Mouse (Mus musculus) testis, adult 2 months (tissue): ENCODE measurements around the gene Cryba2. TPM values are rescaled to one million over a fixed set of nuclear protein-coding genes. Genes with fewer than 3 reads are reported as not detected.

Source experiments
- H3K27ac ChIP-seq: fragments of 200-500 bp; 2 replicates; pipeline ENCODE4 v1.5.1; 2012; ENCODE audit warnings: low read depth, low read length; ENCODE audit not compliant: control insufficient read depth, insufficient read depth
- H3K27me3 ChIP-seq: fragments of 200-500 bp; 2 replicates; pipeline ENCODE4 v1.6.1; 2012; ENCODE audit warnings: mild to moderate bottlenecking, low read length, moderate library complexity; ENCODE audit not compliant: control insufficient read depth, insufficient read depth
- H3K36me3 ChIP-seq: fragments of 200-500 bp; 2 replicates; pipeline ENCODE4 v1.6.1; 2012; ENCODE audit warnings: mild to moderate bottlenecking, low read length; ENCODE audit not compliant: control insufficient read depth, insufficient read depth
- H3K4me1 ChIP-seq: fragments of 200-500 bp; 2 replicates; pipeline ENCODE4 v1.6.1; 2012; ENCODE audit warnings: low read length; ENCODE audit not compliant: control insufficient read depth, insufficient read depth
- H3K4me3 ChIP-seq: fragments of 200-500 bp; 2 replicates; pipeline ENCODE4 v1.5.1; 2012; ENCODE audit warnings: low read depth, mild to moderate bottlenecking, low read length, moderate library complexity, mixed read lengths; ENCODE audit not compliant: control insufficient read depth
- CTCF ChIP-seq: fragments of 200-500 bp; IDR thresholded peaks from 2 replicates; pipeline ENCODE4 v1.5.1; 2012; ENCODE audit warnings: low read depth, mild to moderate bottlenecking, inconsistent platforms, low read length, moderate library complexity; ENCODE audit not compliant: control insufficient read depth, insufficient read depth, insufficient replicate concordance
- POLR2A ChIP-seq: fragments of 200-500 bp; IDR thresholded peaks from 2 replicates; pipeline ENCODE4 v1.6.1; 2012; ENCODE audit warnings: low read depth, mild to moderate bottlenecking, inconsistent platforms, low read length, moderate library complexity; ENCODE audit not compliant: control insufficient read depth
- polyA plus RNA-seq: library from polyadenylated mRNA; depleted of rRNA; stranded (reverse); fragments of >200 nt; gene quantifications from 2 replicates; pipeline ENCODE4 v1.2.3, GENCODE M21; 2012; rRNA removed

Cryba2 gene
- polyA plus RNA-seq, result 1.8 and 2.0 TPM in 2 replicates

DNA sequence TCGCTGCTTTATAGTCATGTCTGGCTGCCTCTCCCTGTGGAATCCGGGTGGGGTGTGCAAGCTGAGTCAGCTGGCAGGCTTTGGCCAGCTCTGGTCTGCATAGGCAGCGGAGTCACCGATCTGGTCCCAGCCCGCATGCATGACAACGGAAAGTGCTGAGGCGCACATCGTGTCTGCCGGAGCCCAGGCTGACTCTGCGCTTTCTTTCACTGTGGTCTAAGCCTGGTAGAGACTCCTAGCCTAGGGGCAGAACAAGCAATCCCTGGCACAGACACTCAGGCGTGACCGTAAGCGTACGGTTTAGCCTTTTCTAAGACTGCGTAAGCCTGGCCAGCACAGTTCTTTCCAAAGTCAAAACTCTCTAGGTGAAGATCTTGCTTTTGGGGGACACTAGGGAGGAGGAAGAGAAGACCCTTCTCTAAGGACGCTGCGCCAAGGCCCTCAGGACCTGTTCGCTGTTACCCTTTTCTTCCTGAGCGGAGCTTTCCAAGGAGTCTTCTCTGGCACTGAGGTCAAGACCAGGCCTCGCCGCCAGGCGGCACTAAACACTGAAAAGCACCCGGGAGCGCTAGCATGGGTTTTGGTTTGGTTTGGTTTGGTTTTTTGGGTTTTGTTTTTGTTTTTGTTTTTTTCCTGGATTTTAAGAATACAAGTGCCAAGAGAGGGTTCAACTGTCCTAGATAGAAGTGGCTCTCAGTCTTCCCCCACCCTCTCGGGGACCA, at the start of gene Cryba2:
TSS of gene Cryba2 (minus strand) at position 10 of the 722 bp plus-strand sequence.
- H3K27ac ChIP-seq, result no peak within 1 kb of the TSS
- no peaks in the 10 kb centered on the region for H3K36me3 ChIP-seq
- H3K4me3 ChIP-seq, result peak within 1 kb of the TSS; percentile 7; the same call in 1 of the 2 replicates
- peaks cover 13% of the 10 kb centered on the region for H3K4me1 ChIP-seq
- no peaks in the 10 kb centered on the region for H3K27me3 ChIP-seq
- no peak for TF ChIP-seq POLR2A
- TF ChIP-seq CTCF, result peak; percentile 55; the same call in 1 of the 2 replicates

DNA sequence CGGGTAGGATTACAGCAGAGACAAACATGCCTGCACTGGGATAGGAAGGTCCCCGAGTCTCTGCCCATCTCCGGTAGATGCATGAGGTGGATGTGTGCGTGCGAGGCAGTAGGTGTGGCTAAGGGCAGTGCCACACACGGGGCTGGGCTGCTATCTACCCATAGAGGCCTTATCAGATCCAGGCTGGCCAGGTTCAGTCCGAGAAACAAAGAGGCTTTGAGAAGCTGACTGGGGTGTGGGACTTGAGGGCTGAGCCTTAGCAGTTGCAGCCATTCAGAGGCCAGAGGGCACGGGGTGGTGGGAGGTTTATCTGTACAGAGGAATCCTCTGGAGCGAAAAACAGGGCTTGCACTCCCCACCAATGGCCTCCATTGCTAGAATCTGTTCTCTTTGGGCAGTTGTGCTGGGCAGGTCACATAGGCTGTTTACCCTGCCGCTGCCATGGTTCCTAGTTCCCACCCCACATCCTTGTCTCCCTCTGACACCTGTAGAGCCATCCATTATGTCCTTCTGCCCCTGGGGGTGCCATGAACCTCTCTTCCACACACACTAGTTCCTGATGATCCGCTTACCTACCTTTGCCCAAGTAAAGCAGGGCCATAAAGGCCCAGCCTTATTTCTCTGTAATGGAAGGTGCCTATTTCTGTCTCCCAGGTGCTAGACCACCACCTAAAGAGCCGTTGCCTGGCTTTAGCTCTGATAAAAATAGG, 48.9 kb upstream of the Cryba2 start:
- Histone ChIP-seq H3K27me3 (no peaks in the 10 kb centered on the region), H3K36me3 (no peaks in the 10 kb centered on the region), H3K4me3 (no peak overlapping the region), H3K27ac (no peak overlapping the region), H3K4me1 (no peaks in the 10 kb centered on the region; the same call in 1 of the 2 replicates)
- TF ChIP-seq CTCF, result no peak
- no peak for TF ChIP-seq POLR2A

DNA sequence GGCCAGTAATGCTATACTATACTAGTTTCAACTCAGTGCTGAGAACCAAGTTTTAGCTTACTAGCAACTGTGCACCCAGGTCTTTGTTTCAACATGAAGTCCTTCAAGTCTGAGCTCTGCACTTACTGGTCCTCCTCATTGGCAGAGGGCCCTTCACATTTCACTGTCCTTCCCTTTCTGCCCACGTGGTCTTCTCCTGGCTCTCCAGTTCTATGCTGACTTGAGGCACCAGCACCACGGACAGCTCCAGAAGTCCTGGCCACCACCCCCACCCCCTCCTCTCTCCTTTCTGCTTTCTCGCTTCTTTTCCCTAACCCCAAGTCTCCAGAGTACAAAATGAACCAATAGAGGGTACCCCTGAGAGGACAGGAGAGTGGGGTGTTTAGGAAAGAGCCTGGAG, 46.8 kb upstream of the Cryba2 start:
- no peaks in the 10 kb centered on the region for H3K27me3 ChIP-seq
- no peaks in the 10 kb centered on the region for H3K36me3 ChIP-seq
- TF ChIP-seq POLR2A (no peak), CTCF (no peak)
- H3K4me3 ChIP-seq, result no peak overlapping the region
- no peak overlapping the region for H3K27ac ChIP-seq
- peaks cover 2% of the 10 kb centered on the region for H3K4me1 ChIP-seq

GRCm38 (mm10) chr1:74936221-74936830, 43.4 kb upstream of the Cryba2 start:
- no peaks in the 10 kb centered on the region for H3K27me3 ChIP-seq
- TF ChIP-seq CTCF (no peak), POLR2A (no peak)
- peak overlapping the region; percentile 78 for H3K4me3 ChIP-seq
- no peaks in the 10 kb centered on the region; the same call in 1 of the 2 replicates for H3K36me3 ChIP-seq
- peaks cover 2% of the 10 kb centered on the region for H3K4me1 ChIP-seq
- H3K27ac ChIP-seq, result no peak overlapping the region

DNA sequence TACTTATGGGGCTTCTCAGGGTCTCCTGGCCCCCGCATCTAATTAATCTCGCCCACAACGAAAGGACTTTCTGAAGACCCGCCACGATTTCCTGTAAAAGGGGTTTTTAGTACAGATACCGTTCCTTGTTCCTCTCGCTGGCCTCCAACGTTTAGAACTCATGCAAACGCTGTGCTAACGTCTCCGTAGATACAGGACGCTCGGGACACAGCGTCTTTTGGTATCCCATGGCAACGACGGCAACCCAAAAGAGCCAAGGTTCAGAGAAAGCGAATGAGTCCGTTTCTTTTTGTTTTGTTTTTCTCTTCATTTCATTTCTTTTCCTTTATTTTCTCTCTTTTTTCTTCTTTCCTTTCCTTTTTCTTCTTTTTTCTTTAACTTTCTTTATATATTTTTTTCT, 42.5 kb upstream of the Cryba2 start, which contains the start of gene Cfap65:
TSS of gene Cfap65 (minus strand) at position 198 of the 400 bp plus-strand sequence.
- Histone ChIP-seq H3K4me3 (peak within 1 kb of the TSS; percentile 93), H3K27me3 (no peaks in the 10 kb centered on the region), H3K36me3 (no peaks in the 10 kb centered on the region; the same call in 1 of the 2 replicates), H3K27ac (peak within 1 kb of the TSS; percentile 89), H3K4me1 (peaks cover 2% of the 10 kb centered on the region)
- TF ChIP-seq POLR2A (peak; percentile 73; the same call in 1 of the 2 replicates), CTCF (no peak)

DNA sequence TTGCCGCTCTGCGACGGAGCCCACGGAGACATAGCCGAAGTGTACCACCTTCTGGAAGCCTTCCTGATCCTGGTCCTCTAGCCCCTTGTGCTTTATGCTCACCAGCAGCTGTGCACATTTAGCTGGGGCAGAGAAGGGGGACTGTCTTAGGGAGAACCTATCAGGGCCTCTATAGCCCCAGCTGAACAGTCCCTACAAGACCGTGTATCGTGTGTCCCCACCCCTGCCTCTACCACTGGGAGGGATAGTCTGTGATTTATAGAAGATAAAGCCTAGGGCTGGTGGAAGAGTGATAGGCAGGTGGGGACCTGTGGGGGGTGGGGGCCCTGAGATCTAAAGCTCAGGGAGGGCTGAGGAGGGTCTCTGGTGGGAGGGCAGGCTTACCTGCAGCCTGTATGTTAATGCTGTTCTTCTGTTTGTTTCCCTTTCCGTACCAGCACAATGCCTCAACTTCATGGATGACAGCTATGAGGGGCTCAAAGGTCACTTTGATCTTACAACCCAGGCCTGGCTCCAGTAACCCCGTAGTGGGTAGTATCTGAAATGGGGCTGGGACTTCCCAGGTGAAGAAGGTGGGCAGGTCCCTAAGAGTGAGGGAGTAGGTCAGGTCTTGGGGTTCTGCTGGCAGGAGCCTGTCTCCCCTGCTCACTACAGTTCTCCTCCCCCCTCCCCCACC, 34.8 kb upstream of the Cryba2 start:
- Histone ChIP-seq H3K27me3 (no peaks in the 10 kb centered on the region), H3K4me3 (peak overlapping the region; percentile 33), H3K4me1 (no peaks in the 10 kb centered on the region), H3K36me3 (peaks cover 1% of the 10 kb centered on the region), H3K27ac (no peak overlapping the region)
- TF ChIP-seq POLR2A (no peak), CTCF (no peak)

- Histone ChIP-seq H3K36me3 (peaks cover 1% of the 10 kb centered on the region), H3K27me3 (no peaks in the 10 kb centered on the region), H3K27ac (no peak overlapping the region), H3K4me1 (no peaks in the 10 kb centered on the region), H3K4me3 (no peak overlapping the region)
- no peak for TF ChIP-seq POLR2A
- peak; percentile 75; the same call in 1 of the 2 replicates for TF ChIP-seq CTCF
Measured at GRCm38 (mm10) chr1:74926721-74927120, 33.8 kb upstream of the Cryba2 start.
